Mouse (Mus musculus) heart, adult 8-10 months (tissue): ENCODE data around the gene Vipr1. TPM values are rescaled to one million over a fixed set of nuclear protein-coding genes. Genes with fewer than 3 reads are reported as not detected.
A peak's percentile ranks its signal among the peaks of the same experiment; 100 is the strongest.

Experiments used
- DNase-seq: peaks from one replicate; pipeline ENCODE4 v3.0.0; 2022; ENCODE audit warnings: low spot score
- total RNA-seq, 4 experiments: library from RNA; stranded (reverse); gene quantifications; 2 replicates each; pipeline ENCODE4 v1.2.4; 2022

Vipr1 gene
- total RNA-seq, 4 experiments from 2014 or later = 1.9 to 3.6 (median 2.1) TPM

- DNase-seq = no peak
Measured at GRCm38 (mm10) chr9:121718070-121718705, 75.7 kb downstream of the Vipr1 start.

GRCm38 (mm10) chr9:121718792-121719318 lies 76.3 kb downstream of the Vipr1 start, which contains the start of gene Nktr:
Gene Nktr, plus strand, starts transcription at chr9:121719169.
- peak; percentile 96 for DNase-seq

GRCm38 (mm10) chr9:121719347-121720331 lies 77.1 kb downstream of the Vipr1 start:
- no peak for DNase-seq

Other genes with a start within 250 kb of the Vipr1 start
- gene Cck, start 147.0 kb upstream of the Vipr1 start, total RNA-seq = not detected
- gene Lyzl4, start 620 bp upstream of the Vipr1 start, total RNA-seq = not detected
- gene Sec22c, start 62.8 kb downstream of the Vipr1 start, total RNA-seq = 1 to 10 TPM; 4.7 to 8.4 (median 7.1) TPM
- 100 to 1,000 TPM; 138 to 143 (median 139) TPM for gene Ss18l2, start 67.6 kb downstream of the Vipr1 start, total RNA-seq
- 10 to 100 TPM; 24.5 to 39.2 (median 29.8) TPM for gene Nktr, start 76.5 kb downstream of the Vipr1 start, total RNA-seq
- gene Zfp651, start 116.6 kb downstream of the Vipr1 start, total RNA-seq = 100 to 1,000 TPM; 120 to 131 (median 129) TPM
- 10 to 100 TPM; 17.9 to 23.6 (median 20.0) TPM for gene Klhl40, start 134.9 kb downstream of the Vipr1 start, total RNA-seq
- gene Hhatl, start 149.8 kb downstream of the Vipr1 start, total RNA-seq = 100 to 1,000 TPM; 100 to 119 (median 118) TPM
- gene Ccdc13, start 196.7 kb downstream of the Vipr1 start, total RNA-seq = under 1 TPM in 2 of 4 experiments, not detected in 2; 0.12 to 0.27 TPM
- gene Higd1a, start 215.6 kb downstream of the Vipr1 start, total RNA-seq = 100 to 1,000 TPM; 186 to 221 (median 198) TPM